Mouse (Mus musculus): ENCODE data around the gene Itsn1. TPM values are rescaled to one million over a fixed set of nuclear protein-coding genes. Genes with fewer than 3 reads are reported as not detected.

The Itsn1 gene
- polyA plus RNA-seq, 3 experiments from 2014 or later = 0.74 to 4.1 (median 3.9) TPM

GRCm38 (mm10) chr16:91917631-91918096 is 188.6 kb downstream of the Itsn1 start:
- peak; percentile 94 for ATAC-seq

GRCm38 (mm10) chr16:91918461-91918860 is 189.4 kb downstream of the Itsn1 start:
- no peak for ATAC-seq

GRCm38 (mm10) chr16:91919056-91919455 is 190.0 kb downstream of the Itsn1 start:
- ATAC-seq = no peak

- no peak for ATAC-seq
Measured at GRCm38 (mm10) chr16:91921340-91921739, 192.3 kb downstream of the Itsn1 start.

DNA sequence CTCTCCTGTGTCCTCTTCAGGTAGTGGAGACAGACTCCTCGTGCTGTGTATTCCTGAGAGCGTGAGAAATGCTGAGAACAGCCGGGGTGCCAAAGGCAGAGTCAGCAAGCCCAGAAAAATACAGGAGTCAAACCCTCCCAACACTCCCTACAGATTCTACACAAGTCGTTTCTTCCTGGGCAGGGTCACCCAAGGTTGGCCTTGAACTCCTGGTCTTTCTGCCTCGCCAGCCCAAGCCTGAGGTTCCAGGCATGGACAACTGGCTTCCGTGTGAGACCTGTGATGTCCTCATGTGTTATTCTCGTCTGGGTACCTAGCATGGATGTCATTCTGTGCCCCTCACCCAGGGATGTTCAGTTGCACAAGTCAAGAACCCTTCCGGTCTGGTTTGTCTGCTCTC is 193.9 kb downstream of the Itsn1 start:
- no peak for ATAC-seq

- no peak for ATAC-seq
Measured at GRCm38 (mm10) chr16:91924426-91924825, 195.3 kb downstream of the Itsn1 start.

- ATAC-seq = no peak
Measured at GRCm38 (mm10) chr16:91927911-91928630, 199.0 kb downstream of the Itsn1 start.

DNA sequence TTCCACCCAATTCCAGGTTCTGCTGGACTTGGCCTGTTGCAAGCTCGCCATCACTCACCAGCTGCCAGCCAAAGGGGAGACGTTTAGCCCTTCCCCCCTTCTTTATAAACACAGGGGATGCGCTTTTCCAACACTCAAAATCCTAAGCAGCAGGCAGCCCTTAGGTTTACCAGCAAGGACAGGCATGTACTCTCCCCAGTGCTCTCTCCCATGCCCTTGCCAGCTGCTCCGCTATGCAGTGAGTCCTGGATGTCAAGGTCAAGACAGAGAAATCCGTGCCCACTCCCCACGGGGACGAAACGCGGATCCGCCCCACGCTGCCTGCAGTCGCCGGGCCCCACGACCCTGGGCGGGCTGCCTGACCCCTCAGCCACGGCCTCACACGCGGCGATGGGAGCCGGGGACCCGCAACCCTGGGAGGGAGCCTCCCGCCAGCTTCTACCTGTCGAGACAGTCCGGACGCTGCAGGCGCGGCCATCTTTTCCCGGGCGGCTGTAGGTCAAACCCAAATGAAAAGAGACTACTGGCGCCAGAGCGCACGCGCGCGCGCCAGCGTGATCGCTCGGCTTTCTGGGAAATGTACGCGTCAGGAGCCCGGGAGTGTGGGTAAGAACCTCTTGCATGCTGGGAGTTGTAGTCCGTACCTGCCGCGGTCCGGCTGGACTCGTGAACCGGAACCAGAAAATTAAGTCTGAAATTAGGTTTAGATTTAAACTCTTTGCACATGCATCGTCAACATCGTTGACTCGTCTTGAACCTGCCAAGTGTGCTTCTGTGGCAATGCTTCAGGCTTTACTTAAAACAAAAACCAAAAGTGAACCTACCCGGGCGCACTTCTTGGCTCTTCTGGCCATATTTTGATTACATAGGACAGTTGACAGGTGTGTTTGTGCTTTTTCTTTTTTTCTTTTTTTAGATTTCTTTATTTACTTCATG is 202.3 kb downstream of the Itsn1 start:
- ATAC-seq = peak; percentile 94

GRCm38 (mm10) chr16:91932082-91932690 is 203.1 kb downstream of the Itsn1 start:
- no peak for ATAC-seq

DNA sequence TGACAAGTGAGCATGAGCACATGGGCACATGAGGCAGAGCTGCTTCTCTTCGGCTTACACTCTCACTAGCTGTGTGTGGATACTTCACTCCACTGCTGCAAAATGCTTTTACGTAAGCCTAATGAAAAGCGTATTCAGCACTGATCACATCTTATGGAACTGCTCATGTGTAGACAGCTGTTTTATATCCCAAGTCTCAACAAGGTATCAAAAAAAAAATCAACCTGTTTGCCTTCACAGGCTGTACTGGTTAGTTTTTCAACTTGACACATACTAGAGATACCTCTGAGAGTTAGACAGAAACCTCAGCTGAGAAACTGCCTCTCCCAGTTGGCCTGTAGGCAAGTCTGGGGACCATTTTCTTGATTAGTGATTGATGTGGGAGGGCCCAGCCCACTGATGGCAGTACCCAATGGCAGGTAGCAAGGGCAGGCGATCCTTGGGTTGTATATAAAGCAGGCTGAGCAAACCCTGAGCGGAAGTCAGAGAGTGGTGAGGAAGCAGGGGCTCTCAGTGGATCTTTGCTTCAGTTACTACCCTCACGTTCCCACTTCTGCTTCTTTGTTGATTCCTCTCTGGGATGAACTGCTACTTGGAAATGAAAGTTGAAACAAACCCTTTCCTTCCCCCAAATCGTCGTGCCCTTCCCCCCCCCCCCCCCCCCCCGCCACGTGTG is 203.9 kb downstream of the Itsn1 start:
- no peak for ATAC-seq

GRCm38 (mm10) chr16:91935108-91935507 is 206.0 kb downstream of the Itsn1 start:
- ATAC-seq = no peak

GRCm38 (mm10) chr16:91935726-91936125 is 206.6 kb downstream of the Itsn1 start:
- no peak for ATAC-seq

- ATAC-seq = peak; percentile 38
Measured at GRCm38 (mm10) chr16:91936340-91937030, 207.4 kb downstream of the Itsn1 start.

GRCm38 (mm10) chr16:91937281-91937680 is 208.2 kb downstream of the Itsn1 start:
- ATAC-seq = no peak

DNA sequence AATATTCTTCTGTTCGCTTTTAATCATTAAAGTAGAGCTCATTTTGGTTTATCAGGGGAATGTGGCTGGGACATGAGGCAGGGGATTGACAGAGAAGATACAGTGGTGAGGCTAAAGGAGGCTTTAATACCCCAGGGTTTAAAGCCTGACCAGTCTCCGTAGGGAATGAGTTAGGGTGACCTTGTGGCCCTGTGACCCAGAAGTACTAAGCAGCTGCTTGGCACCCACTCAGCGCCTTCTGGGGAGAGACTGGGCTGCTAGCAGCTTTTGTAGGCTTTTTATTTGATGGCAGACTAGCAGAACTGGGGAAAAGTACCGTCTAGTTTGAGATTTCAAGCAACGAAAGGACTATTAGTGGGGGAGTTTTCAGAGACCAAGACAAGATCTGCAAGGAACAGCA is 209.1 kb downstream of the Itsn1 start:
- ATAC-seq = no peak

GRCm38 (mm10) chr16:91940726-91941125 is 211.6 kb downstream of the Itsn1 start:
- ATAC-seq = no peak

- ATAC-seq = no peak
Measured at GRCm38 (mm10) chr16:91942201-91942600, 213.1 kb downstream of the Itsn1 start.

DNA sequence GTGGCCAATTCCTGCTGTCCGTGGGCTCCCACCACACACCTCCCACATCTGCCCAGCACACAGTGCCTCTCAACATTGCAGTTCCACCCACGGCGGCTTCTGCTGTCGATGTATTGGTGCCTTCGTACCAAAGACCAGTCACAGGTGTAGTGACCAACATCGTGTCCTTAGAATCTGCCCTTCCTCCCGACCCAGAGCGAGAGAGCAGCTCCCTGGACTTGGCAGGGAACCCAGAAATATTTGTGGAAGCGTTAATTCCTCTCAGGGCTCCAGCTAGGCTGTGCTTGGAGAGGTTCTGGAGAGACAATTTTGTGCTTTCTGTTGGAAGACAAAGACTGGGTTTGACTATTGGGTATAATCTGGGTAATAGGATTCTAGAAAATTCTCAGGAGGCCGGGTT is 217.2 kb downstream of the Itsn1 start:
- ATAC-seq = no peak

GRCm38 (mm10) chr16:91947093-91947492 is 218.0 kb downstream of the Itsn1 start:
- no peak for ATAC-seq

DNA sequence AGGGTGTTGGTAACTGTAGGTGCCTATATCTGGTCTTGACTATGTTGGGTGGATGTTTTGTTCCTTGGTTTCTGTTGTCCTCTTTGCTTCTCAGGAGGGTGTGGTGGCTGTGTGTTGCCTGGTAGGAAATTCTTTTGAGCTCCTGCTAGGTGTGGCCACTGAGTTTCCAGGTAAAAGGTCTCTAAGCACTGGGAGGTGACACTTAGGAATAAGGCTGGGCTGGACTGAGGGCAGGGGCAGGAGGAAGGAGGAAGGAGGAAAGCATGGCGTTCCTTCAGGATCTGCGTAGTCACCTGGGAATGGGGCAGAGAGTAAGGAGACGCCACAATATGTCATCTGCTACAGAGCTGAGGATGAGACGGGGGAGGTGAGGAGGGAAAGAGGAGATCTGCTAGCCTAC is 224.9 kb downstream of the Itsn1 start:
- ATAC-seq = no peak

- ATAC-seq = no peak
Measured at GRCm38 (mm10) chr16:91954766-91955165, 225.7 kb downstream of the Itsn1 start.
